Mouse (Mus musculus) kidney, adult 2 months (tissue): ENCODE data around the gene Trim69.

Experiments
- CTCF ChIP-seq: fragments of 200-500 bp; conservative IDR thresholded peaks from 2 replicates; pipeline ENCODE4 v1.5.1; 2011; ENCODE audit warnings: low read depth, mild to moderate bottlenecking, control low read depth, low read length, moderate library complexity, mixed read lengths; ENCODE audit not compliant: insufficient read depth, insufficient read length
- POLR2A ChIP-seq: fragments of 200-500 bp; IDR thresholded peaks from one replicate; pipeline ENCODE4 v1.6.1; 2011; ENCODE audit warnings: low read depth, low read length, control low read depth

GRCm38 (mm10) chr2:122163430-122164195 is 3.1 kb downstream of the Trim69 start:
- TF ChIP-seq CTCF, result no peak
- no peak for TF ChIP-seq POLR2A
